Comparison of ENCODE assay signal across 8 mouse cellular contexts in the genomic region with DNA sequence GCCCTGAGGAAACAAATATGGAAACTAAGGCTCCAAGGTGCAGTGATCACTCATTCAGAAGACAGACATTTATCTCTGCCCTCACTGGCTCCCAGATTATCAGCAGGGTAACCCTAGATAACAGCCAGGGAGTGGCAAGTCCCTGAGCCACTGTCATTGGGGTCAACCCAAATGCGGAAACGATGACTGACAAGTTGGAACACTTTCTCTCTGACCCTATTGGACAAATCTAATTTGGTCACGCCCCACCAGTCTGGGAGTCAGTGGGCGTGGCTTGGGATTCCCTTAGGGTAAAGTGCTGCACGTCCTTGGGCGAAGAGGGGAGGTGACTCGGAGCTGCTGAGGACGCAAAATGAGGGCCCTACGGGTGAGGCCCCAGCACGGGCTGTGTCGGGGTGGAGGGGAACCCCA. TPM values are rescaled to one million over a fixed set of nuclear protein-coding genes. Genes with fewer than 3 reads are reported as not detected.
DNase-seq lines count a peak whose midpoint lies in the region; ATAC-seq and TF ChIP-seq lines count a peak whose summit lies in the region.

A gene (plus strand): TSS at position 266 of the 411 bp plus-strand sequence.

- ATAC-seq in embryonic facial prominence, embryonic 12.5 days (ENCODE audit: insufficient number of reproducible peaks, insufficient read depth, low FRiP score, low TSS enrichment), result peak; percentile 42; the same call in 1 of the 2 replicates
- ATAC-seq in heart, embryonic 12.5 days (ENCODE audit: insufficient number of reproducible peaks, low FRiP score), result peak; percentile 87
- ATAC-seq in kidney, embryonic 16.5 days (ENCODE audit: low FRiP score, low TSS enrichment), result peak; percentile 76
- peak; percentile 84 for ATAC-seq in liver, embryonic 15.5 days (ENCODE audit: insufficient read depth)
- peak; percentile 85 for ATAC-seq in stomach, postnatal 0 days (ENCODE audit: low FRiP score, low TSS enrichment)

- no peak for TF ChIP-seq EP300 in stomach, postnatal 0 days (optimal IDR thresholded peaks at IDR 0.05)

- H3K9ac ChIP-seq in embryonic facial prominence, embryonic 12.5 days, result no peak within 1 kb of the TSS
- peak within 1 kb of the TSS; percentile 67 for H3K9ac ChIP-seq in heart, embryonic 12.5 days
- H3K9ac ChIP-seq in kidney, embryonic 16.5 days (replicated peaks; ENCODE audit: low read length), result peak within 1 kb of the TSS; percentile 37; the same call in 1 of the 2 replicates
- H3K9ac ChIP-seq in liver, embryonic 15.5 days, result no peak within 1 kb of the TSS
- H3K9ac ChIP-seq in stomach, postnatal 0 days (ENCODE audit: low read length), result peak within 1 kb of the TSS; percentile 47; the same call in 1 of the 2 replicates

- DNase-seq in B cell, adult 2 months, result peak; percentile 82 to 86
- peak; percentile 94 for DNase-seq in adrenal gland, postnatal 14 days
- DNase-seq in neural tube, embryonic 10.5 days (ENCODE audit: extremely low spot score, low spot score), result peak; percentile 67
- DNase-seq in stomach, postnatal 0 days (ENCODE audit: low spot score), result peak; percentile 91

- H3K4me1 ChIP-seq in embryonic facial prominence, embryonic 12.5 days, result peaks cover 9% of the 10 kb centered on the region
- H3K4me1 ChIP-seq in heart, embryonic 12.5 days (replicated peaks), result peaks cover 22% of the 10 kb centered on the region
- peaks cover 10% of the 10 kb centered on the region; the same call in 1 of the 2 replicates for H3K4me1 ChIP-seq in kidney, embryonic 16.5 days (ENCODE audit: insufficient read depth, low read length)
- H3K4me1 ChIP-seq in liver, embryonic 15.5 days (replicated peaks), result peaks cover 17% of the 10 kb centered on the region
- H3K4me1 ChIP-seq in stomach, postnatal 0 days (replicated peaks; ENCODE audit: control insufficient read depth, insufficient read depth), result no peaks in the 10 kb centered on the region

- H3K4me3 ChIP-seq in embryonic facial prominence, embryonic 12.5 days, result no peak within 1 kb of the TSS
- peak within 1 kb of the TSS; percentile 42 for H3K4me3 ChIP-seq in heart, embryonic 12.5 days
- H3K4me3 ChIP-seq in kidney, embryonic 16.5 days (ENCODE audit: low read length), result peak within 1 kb of the TSS; percentile 31
- peak within 1 kb of the TSS; percentile 37 for H3K4me3 ChIP-seq in liver, embryonic 15.5 days (replicated peaks)
- peak within 1 kb of the TSS; percentile 19 for H3K4me3 ChIP-seq in stomach, postnatal 0 days (ENCODE audit: low read depth, low read length)

- no peaks in the 10 kb centered on the region for H3K9me3 ChIP-seq in embryonic facial prominence, embryonic 12.5 days
- no peaks in the 10 kb centered on the region for H3K9me3 ChIP-seq in heart, embryonic 12.5 days (replicated peaks)
- no peaks in the 10 kb centered on the region for H3K9me3 ChIP-seq in kidney, embryonic 16.5 days (ENCODE audit: low read length)
- no peaks in the 10 kb centered on the region for H3K9me3 ChIP-seq in liver, embryonic 15.5 days (replicated peaks)
- no peaks in the 10 kb centered on the region for H3K9me3 ChIP-seq in stomach, postnatal 0 days (ENCODE audit: control insufficient read depth, low read length)

- WGBS in embryonic facial prominence, embryonic 12.5 days, result 1% methylated on average over 11 of the region's 11 CpGs
- WGBS in heart, embryonic 12.5 days, result under 1% methylated on average over 11 of the region's 11 CpGs
- 1% methylated on average over 11 of the region's 11 CpGs for WGBS in kidney, embryonic 16.5 days
- WGBS in liver, embryonic 15.5 days (ENCODE audit: insufficient replicate concordance), result 0% methylated on average over 11 of the region's 11 CpGs
- WGBS in stomach, postnatal 0 days, result 2% methylated on average over 11 of the region's 11 CpGs

- TF ChIP-seq CTCF in stomach, postnatal 0 days (IDR thresholded peaks at IDR 0.05; ENCODE audit: low read depth), result no peak

- no peaks in the 10 kb centered on the region for H3K27me3 ChIP-seq in embryonic facial prominence, embryonic 12.5 days
- no peaks in the 10 kb centered on the region for H3K27me3 ChIP-seq in heart, embryonic 12.5 days (replicated peaks)
- H3K27me3 ChIP-seq in kidney, embryonic 16.5 days (ENCODE audit: insufficient read depth, low read length), result no peaks in the 10 kb centered on the region
- H3K27me3 ChIP-seq in liver, embryonic 15.5 days, result no peaks in the 10 kb centered on the region
- H3K27me3 ChIP-seq in stomach, postnatal 0 days (ENCODE audit: control insufficient read depth, insufficient read depth, low read length), result no peaks in the 10 kb centered on the region

- peak within 1 kb of the TSS; percentile 42 for H3K4me2 ChIP-seq in embryonic facial prominence, embryonic 12.5 days (replicated peaks)
- H3K4me2 ChIP-seq in heart, embryonic 12.5 days, result peak within 1 kb of the TSS; percentile 64
- H3K4me2 ChIP-seq in kidney, embryonic 16.5 days (replicated peaks; ENCODE audit: low read depth, low read length), result peak within 1 kb of the TSS; percentile 54
- H3K4me2 ChIP-seq in liver, embryonic 15.5 days, result peak within 1 kb of the TSS; percentile 66
- peak within 1 kb of the TSS; percentile 52 for H3K4me2 ChIP-seq in stomach, postnatal 0 days (replicated peaks; ENCODE audit: low read depth)

- peaks cover 37% of the 10 kb centered on the region for H3K36me3 ChIP-seq in embryonic facial prominence, embryonic 12.5 days
- H3K36me3 ChIP-seq in heart, embryonic 12.5 days, result peaks cover 39% of the 10 kb centered on the region
- peaks cover 29% of the 10 kb centered on the region for H3K36me3 ChIP-seq in kidney, embryonic 16.5 days (ENCODE audit: insufficient read depth, low read length)
- H3K36me3 ChIP-seq in liver, embryonic 15.5 days (replicated peaks), result peaks cover 38% of the 10 kb centered on the region
- H3K36me3 ChIP-seq in stomach, postnatal 0 days (ENCODE audit: control insufficient read depth, insufficient read depth, low read length), result peaks cover 15% of the 10 kb centered on the region

- H3K27ac ChIP-seq in embryonic facial prominence, embryonic 12.5 days, result no peak within 1 kb of the TSS
- H3K27ac ChIP-seq in heart, embryonic 12.5 days (ENCODE audit: poor library complexity, severe bottlenecking), result 0 out of 2 replicates have a peak within 1 kb of the TSS, but pooled peaks have one; percentile 17
- no peak within 1 kb of the TSS; the same call in 1 of the 2 replicates for H3K27ac ChIP-seq in kidney, embryonic 16.5 days (ENCODE audit: low read length)
- H3K27ac ChIP-seq in liver, embryonic 15.5 days (replicated peaks), result 0 out of 2 replicates have a peak within 1 kb of the TSS, but pooled peaks have one; percentile 2
- peak within 1 kb of the TSS; percentile 40; the same call in 1 of the 2 replicates for H3K27ac ChIP-seq in stomach, postnatal 0 days (replicated peaks)

RNA-seq across cellular contexts. Expression of the gene that starts here (rescaled TPM):
- total RNA-seq in adrenal gland, postnatal 14 days (2021), result 1,359 and 1,375 TPM in 2 replicates
- polyA plus RNA-seq in embryonic facial prominence, embryonic 12.5 days (2016; fragmentation: Nextera tagmentation; extraction: Ambion mirVana), result 4.2 and 4.7 TPM in 2 replicates
- 300 and 306 TPM in 2 replicates for polyA plus RNA-seq in heart, embryonic 12.5 days (2016; fragmentation: Nextera tagmentation; extraction: Ambion mirVana)
- 11.7 and 13.8 TPM in 2 replicates for polyA plus RNA-seq in kidney, embryonic 16.5 days (2015; fragmentation: Nextera tagmentation; extraction: Ambion mirVana)
- 5.6 and 7.7 TPM in 2 replicates for polyA plus RNA-seq in liver, embryonic 15.5 days (2015; fragmentation: Nextera tagmentation; extraction: Ambion mirVana)
- polyA plus RNA-seq in stomach, postnatal 0 days (2015; fragmentation: Nextera tagmentation; extraction: Ambion mirVana), result 38.8 and 40.7 TPM in 2 replicates

Comparison
In these comparisons a context has a peak if more than half of its experiments do, and no peak if none do; other contexts are left out.
1. H3K27ac ChIP-seq: peak in heart, embryonic 12.5 days (single experiment), liver, embryonic 15.5 days (single experiment) and stomach, postnatal 0 days (single experiment); none in embryonic facial prominence, embryonic 12.5 days (single experiment) and kidney, embryonic 16.5 days (single experiment).
2. H3K9ac ChIP-seq: peak in heart, embryonic 12.5 days (single experiment), kidney, embryonic 16.5 days (single experiment) and stomach, postnatal 0 days (single experiment); none in embryonic facial prominence, embryonic 12.5 days (single experiment) and liver, embryonic 15.5 days (single experiment).
3. Peak in every context shown above with its lines, with median percentiles within 50 percentile points of each other: DNase-seq, ATAC-seq and H3K4me2 ChIP-seq.